Mouse (Mus musculus) spleen, postnatal 10 days (tissue): ENCODE data around the gene Bcas1.

Experiments used
- DNase-seq, 2 experiments: peaks; one replicate each; pipeline ENCODE4 v3.0.0; 2021 to 2022; ENCODE audit warnings: low spot score in 2 of 2

The Bcas1 gene

DNA sequence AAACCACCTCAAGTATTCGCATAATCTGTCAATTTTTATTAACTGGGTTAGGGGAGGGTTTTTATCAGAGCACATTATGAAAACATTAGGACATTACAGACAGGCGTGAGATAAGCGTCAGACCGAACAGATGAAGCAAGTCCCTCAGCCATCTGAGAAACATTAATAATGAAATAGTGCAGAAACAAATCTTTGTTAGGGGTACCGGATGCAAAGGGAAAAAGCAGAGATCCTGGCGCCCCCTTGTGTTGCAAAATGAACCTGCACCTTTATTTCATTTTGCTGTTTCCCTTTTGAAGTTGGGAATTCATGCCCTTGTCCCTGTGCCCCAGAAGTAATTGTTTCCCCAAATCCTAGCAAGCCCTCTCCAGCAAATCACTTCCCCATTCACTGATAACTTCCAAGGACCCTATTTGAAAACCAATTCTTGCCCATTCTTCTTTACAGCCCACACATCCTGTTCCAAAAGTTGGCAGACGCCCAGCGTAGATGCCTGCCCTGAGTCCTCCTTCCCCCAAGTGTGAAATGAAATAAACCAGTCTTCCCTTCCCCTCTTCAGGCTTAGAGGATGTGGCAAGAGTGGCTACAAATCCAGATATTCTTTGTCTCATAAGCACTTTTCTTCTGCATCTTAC lies 80.4 kb downstream of the Bcas1 start:
- peak; percentile 37 to 59 for DNase-seq

DNA sequence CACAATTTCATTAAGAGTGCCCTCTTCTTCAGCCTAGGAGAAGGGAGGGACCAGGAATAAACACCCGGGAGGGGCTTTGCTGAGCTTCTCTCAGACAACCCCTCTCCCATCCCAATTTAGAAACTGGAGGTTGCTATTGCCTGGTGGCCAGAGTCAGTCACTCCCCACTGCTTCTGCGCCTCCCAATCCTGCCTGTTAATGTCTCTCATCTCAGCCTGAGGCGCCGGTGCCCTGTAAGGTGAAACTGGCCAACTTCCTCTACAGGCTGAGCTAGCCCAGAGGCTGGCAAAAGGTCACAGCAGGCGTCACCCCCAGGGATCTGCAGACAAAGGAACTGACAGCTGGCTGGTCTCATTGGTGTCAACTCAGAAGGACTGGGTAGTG lies 82.2 kb downstream of the Bcas1 start:
- DNase-seq: peak in 1 of 2 experiments; percentile 63

DNA sequence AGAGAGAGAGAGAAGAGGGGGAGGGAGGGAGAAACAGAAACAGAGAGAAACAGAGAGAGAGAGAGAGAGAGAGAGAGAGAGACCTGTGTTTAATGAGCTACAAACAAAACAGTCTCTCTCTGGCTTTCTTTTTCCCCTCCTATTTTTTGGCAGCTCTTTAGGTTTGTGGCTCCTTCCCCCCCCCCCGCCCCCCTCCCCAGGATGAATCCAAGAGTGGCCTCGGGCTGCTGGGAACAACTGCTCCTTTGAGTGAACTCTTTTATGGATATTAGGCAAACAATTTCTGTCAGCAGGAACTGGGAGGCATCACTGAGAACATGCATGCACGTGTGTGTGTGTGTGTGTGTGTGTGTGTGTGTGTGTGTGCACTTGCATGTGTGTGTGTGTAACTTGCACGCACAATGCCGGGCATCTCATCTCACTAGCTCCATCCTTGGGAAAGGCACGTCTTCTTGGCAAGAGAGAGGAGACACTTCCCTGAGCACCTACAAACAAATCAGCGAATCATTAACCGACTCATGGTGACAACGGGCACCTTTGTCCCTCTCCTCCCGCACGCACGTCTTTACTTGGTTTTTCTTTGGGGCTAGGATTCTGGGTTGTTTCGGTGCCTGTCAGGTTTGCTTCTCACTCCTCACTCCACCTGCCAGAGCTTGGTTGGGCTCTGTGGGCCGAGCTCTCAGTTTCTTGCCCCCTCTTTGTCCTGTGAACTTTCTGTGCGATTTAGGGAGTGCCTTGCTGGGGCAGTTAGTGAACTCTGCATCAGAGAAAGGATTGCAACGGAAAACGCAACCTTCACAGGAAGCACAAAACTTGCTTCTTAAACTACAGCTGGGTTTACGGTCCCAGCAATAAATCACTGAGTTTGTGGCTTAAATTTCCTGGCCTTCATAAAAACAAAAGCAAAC lies 82.9 kb downstream of the Bcas1 start:
- DNase-seq: no peak

DNA sequence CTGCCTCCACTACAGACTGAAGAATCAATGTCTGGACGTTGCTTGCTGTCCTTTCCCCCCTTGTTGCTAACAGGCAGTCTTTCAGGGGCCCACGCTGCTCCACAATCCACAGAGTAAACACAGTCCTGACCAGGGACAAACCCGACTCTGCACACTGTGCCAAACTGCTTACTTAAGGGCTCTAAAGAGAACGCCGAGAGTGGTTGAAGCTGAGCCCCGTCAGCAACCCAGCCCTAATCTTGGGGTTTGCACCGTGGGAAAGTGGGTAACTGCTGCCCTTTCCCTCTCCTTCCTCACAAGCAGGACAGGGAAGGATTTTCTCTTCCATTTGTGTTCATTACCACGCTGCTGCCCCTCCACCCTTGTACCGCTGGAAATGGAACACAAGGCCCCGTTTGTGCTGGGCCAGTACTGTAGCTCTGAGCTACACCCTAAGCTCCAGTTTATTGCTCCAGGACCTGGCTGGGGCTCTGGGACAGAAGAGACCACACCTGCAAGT lies 83.8 kb downstream of the Bcas1 start:
- no peak for DNase-seq

DNA sequence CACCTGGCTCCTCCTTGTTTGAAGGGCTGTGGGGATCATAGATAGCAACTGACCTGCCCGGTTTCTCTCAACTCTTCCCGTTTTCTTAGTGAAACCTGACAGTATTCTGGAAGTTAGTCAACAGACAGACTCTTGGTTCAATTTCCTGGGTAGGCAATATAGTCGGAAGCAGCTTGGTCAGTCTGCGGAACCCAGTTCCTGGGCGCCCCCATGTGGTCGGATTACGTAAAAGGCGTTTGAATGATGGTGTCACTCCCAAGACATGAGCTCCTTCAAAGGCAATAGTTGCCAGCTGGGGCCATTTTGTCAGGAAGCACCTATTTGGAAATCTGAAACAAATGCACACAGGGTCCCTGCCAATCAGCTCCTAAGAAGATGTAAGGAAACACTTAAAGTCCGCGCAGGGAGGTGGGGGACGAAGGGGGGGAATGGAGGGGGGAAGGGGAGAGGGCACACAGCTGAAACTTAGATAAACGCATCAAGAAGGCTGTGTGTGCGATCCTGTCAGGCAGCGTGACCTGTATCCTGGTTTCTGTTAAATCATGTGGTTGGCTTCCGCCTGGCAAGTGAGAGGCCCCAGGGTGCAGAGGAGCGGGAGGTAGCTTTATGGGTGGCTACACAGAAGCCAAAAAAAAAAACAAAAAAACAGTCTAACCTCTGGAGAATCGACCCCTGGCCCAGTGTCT lies 84.4 kb downstream of the Bcas1 start:
- peak; percentile 55 to 90 for DNase-seq

DNA sequence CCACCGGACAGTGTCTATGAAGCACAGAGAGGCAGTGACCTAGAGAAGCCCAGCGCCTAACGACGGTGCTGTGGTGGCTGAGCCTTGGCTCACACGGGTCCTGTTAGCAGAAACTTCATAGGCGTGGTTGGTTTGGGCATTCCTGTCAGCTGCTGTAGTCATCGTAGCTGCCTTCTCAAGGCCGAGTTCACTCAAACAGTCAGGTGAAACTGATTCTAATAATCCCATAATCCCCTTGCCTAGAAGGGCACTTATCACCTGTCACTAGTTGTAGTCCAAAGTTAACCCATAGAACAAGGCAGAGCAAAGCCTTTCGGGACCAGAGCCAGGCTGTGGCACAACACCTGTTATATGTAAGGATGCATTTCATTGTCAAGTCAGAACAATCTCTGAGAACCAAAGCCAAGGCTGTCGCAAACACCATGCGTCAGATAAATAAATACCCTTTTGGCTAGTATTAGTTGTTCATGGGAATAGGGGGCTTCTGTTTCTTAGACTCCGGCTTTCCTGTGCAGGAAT lies 85.3 kb downstream of the Bcas1 start:
- DNase-seq: no peak

DNA sequence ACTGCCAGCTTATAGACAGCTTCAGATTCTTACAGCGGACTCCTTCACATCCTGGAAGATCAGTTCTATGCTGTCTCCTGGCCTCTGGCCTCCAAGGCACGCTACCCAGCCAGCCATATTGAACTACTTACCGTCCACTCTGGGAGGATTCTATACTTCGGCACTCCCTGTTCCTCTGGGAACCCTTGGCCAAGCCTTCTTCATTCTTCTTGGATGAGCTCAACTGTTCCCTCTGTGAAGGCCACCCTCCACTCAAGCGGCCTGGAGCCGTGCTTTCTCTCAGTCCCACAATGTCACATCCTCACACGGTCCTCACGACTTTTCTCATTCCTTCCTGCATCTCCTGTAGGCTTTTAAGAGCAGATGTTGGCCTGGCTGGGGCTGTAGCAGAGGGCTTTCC lies 86.5 kb downstream of the Bcas1 start:
- no peak for DNase-seq

DNA sequence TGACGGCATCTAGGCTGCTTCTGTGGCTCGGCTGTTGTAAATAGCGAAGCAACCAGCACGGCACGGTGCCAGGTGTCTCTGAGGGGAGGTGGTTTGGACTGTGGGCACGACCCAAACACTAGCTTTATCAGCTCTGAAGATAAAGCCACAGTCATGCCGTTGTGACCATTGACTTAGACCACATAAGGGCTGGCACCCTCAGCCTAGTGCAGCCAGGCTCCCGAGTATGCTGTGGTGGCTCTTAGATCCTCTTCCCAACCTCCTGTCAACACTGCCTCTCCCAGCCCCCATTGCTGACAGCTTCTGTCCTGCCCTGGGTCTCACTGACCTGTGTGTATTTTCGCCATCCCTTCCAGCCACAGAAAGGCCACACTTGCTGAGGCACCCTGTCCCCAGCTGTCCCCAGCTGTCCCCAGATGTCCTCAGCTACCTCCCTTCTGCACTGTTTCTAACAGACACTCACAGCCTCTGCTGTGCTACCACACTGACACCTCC lies 91.3 kb downstream of the Bcas1 start:
- DNase-seq: no peak

DNA sequence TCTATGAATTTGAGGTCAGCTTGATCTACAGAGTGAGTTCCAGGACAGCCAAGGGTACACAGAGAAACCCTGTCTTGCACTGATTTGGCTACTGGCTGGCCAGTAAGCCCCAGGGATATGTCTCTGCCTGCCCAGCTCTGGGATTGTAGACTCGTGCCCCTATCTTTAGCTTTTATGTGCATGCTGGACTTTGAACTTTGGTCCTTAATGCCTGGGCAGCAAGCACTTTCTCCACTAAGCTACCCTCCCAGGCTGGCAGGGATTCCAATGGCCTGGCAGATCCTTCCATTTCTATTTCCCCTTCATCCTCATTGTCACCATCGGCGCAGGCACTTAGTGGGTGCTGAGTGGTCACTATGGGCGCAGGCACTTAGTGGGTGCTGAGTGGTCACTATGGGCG lies 92.5 kb downstream of the Bcas1 start:
- no peak for DNase-seq

DNA sequence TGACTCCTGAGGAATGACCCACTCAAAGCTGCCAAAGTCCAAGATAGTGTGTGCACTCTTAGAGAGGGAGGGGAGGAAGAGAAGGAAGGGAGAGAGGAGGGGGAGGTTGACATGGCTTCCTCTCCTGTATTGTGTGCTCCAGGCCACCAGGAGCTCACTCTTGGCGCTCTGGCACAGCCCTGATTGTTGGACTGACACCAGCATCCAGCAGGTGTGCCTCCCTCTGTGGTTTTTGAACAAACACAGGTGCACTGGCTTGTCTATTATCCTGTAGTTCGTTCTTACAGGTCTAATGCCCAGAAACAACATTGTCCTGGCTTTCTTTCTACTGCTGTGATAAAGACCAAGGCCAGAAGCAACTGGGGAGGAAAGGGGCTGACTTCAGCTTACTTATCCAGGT lies 95.8 kb downstream of the Bcas1 start:
- no peak for DNase-seq

DNA sequence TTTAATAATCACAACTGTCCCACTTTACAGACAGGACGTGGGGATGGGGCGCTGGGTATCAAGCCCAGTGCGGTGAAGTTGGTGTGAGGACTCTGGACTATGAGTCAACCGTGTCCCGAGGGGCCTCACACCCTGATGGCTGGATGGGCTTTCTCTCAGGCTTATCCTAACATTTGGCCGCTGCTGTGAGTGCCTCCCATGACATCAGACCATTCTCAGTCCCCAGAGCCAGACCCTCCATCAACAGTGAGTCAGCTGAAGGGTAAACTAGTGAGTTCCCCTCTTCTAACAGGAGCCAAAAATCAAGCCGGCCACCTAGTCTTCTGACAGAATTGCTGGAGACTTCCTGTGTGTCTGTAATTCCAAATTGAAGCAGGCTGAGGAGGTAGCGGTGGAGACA lies 97.2 kb downstream of the Bcas1 start:
- no peak for DNase-seq

DNA sequence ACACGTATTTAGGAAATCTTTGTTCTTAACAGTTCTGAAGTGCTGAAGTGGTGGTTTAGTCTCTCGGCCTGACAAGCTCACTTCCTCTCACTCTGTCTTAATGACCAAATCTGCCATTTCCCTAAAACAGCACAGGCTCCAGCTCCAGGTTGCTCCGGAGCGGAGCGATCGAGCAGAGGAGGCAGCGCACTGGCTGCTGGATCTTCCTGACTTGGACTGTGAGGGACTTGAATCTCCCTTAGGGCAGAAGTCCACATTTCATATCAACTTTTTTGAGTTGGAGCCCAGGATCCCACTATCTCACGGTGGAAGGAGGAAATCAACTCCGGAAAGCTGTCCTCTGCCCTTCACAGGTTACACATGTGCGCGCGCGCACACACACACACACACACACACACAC lies 97.7 kb downstream of the Bcas1 start:
- DNase-seq: no peak

DNA sequence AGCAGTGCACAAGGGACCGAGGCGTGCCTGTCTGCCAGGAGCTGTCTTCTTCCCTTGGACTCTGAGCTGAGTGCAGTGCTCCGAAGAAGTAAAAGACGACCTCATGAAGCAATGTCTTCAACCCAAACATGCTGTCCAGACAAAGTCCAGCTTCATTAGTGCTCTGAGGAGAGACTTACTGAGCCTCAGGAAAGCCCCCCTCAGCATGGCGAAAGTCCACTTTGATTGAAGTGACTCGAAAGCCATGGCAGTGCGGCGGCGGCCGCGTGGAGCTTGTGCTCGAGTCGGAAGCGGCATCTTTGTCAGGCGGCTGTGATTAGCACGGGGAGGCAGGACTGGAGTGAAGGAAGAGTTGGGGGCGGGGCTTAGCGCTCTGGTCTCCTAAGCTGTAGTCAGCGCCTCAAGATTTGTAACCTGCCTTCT lies 103.7 kb downstream of the Bcas1 start:
- peak in 1 of 2 experiments; percentile 53 for DNase-seq

DNA sequence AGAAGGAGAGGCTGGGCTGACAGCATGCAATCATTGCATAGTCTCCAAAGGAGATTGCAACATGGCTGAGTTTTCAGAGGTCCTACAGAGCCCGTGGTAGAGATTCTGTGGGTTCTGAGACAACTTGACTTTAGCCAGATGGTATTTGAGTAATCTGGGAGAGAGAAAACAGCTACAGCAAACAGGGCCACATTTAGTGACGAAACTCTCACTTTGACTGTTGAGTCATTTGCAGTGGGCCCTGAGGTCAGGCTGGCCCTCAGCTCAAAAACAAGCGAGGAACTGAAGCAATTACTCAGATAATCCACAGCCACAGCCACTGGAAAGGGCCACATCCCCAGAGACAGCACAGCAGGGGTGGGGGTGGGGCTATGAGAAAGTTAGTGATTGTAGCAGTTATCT lies 105.6 kb downstream of the Bcas1 start:
- DNase-seq: no peak

DNA sequence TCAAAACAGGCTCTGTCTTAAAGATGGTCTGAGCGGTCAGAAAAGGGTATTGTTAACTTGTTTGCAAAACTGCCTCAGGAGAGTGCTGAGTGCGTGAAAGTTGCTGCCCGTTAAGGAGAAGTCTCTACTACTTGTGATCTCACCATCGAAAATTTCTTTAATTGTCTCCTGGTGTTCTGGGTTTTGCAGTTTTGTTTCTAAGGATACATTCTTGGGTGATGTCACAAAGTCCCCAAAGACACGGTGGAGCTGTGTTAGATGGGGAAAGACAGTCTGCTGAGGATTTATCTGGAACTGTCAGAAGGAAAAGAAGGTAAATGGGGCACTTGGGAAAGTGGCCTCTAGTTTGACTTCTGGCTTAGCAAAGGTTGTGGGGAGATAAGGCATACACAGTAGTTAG lies 106.1 kb downstream of the Bcas1 start:
- no peak for DNase-seq

DNA sequence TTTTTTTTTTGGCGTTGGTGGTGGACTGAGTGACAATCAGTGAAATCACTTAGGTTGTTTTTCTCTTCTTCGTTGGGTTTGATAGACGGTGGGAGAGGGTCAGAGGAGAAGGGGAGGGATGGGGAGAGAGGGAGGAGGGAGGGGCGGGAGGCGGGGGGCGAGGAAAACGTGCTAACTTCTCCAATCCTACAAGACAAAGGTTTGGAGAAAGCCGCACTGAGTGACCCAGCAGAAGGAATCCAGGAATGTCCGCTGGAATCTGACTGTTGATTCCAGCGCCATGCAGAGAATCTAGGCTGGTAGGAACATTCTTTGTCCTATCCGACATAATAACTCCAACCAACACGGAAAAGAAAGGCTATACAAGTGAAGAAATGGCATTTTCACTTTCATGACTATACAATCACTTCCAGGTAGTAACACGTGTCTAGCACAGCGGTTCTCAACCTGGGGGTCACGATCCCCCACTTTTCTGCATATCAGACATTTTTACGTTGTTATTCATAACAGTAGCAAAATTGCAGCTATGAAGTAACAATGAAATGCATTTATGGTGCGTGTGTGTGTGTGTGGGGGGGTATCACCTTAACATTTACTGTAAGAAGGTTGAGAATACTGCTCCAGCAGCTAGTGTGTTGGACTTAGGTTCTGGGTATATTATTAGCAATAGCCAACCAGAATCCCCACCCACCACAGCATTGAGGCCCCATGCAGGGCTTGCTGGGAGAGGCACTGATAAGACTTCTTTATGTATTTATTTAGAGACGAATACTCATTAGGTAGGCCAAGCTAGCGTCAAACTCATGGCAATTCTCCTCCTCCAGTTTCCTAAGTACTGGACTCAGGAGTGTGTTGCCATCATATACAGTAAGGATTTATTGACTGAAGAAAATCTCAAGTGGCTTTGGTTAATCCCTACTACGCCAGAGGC lies 107.8 kb downstream of the Bcas1 start:
- no peak for DNase-seq

DNA sequence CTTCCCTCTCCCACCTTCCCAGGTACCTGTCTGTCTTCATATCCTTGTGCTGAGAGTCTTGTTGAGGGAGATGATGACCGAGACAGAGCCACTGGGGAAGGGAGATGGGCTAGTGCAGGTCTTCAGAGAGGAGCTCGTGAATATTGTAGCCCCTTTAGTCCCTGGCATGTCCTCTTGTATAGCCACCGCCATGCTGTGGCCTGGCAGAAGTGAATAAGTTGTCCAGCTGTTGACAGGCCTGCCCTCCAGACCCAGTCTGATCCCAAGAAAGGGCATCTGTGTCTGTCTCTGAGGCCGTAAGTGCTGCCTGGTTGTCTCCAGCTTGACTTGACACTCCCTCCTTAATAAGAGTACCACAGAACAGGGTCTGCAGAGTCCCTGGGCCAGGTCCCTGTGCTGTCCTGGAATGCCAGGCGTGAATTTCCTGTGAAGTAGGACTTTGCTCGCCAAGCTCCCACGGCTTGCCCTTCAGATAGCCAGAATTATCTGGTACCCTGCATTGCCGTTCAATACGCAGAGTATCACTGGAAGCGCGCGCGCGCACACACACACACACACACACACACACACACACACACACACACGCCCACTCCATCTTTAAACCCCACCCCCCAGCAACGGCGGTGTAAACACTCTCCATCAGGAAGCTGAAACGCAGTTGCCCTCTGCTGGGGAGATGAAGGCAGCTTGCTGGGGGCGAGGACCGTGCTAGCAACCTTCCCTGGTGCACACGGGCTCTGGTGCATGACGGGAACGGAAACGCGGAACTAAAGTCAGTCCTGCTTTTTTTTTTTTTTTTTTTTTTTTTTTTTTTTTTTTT lies 108.7 kb downstream of the Bcas1 start:
- DNase-seq: peak; percentile 20 to 83

DNA sequence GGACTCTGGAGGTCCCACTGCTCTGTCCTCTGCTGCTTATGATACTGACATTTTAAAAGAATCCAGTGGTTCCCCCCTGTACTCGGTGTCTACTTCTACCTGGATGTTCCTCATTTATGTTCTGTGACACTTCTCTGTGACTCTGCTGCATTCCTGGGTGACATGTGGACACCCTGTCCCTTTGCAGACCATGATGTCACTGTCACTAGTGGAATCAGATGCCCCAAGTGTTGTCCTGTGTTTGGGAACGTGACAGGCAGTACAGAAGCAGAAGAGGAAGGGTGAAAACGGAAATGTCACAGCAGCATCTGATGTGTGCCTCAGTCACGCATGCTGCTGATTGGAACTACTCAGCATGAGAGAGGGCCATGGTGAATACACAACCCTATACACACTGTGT lies 110.9 kb downstream of the Bcas1 start:
- no peak for DNase-seq

DNA sequence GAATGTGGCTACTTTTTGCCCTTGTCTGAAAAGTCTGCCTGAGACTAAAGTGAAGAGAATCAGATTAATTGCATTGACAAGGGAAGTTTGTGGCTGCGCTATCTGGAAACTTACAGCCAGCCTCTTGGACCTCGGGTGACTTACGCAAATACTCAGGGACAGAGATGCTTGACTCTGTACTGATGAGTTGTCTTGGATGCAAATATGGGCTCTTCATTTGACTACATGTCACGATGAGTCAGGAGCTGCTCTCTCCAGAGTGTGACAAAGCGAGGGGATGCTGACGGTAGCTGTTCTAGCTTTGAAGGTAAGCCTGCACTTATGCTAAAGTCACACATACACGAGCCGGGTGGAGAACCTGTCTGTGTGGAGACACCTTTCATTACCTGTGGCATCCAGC lies 111.3 kb downstream of the Bcas1 start:
- no peak for DNase-seq

DNA sequence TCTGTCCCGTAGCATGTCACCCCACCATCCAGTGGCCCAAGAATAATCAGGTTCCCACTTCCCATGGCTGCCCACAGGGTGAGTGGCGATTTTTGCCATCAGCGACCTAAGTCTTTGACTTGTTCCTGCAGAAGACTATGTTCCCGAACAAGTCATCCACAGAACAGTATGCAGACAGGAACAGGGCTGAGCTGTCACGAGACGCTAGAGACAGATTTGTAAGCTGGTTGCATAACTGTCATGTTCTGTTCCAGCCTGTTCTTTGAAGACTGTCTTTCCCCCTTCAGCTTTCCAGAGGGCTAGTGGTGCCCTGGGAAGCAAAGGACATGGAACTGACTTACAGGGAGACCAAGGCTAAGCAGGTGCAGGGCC lies 116.7 kb downstream of the Bcas1 start:
- DNase-seq: no peak
